Mouse (Mus musculus) brain, embryonic 14.5 days (tissue): ENCODE data around the gene Acad11. TPM values are rescaled to one million over a fixed set of nuclear protein-coding genes. Genes with fewer than 3 reads are reported as not detected.

Experiments used
- DNase-seq: peaks from one replicate; pipeline ENCODE4 v3.0.0-alpha.2; 2011; ENCODE audit warnings: low read depth
- CTCF ChIP-seq: fragments of 200-500 bp; IDR thresholded peaks from 2 replicates; pipeline ENCODE4 v1.5.1; 2012; ENCODE audit warnings: inconsistent platforms, mild to moderate bottlenecking, moderate library complexity, borderline replicate concordance; ENCODE audit not compliant: insufficient read depth, insufficient read length; ENCODE audit errors: extremely low read depth
- POLR2A ChIP-seq: fragments of 200-500 bp; IDR thresholded peaks from 2 replicates; pipeline ENCODE4 v1.6.1; 2012; ENCODE audit warnings: mild to moderate bottlenecking, inconsistent platforms, borderline replicate concordance; ENCODE audit not compliant: poor library complexity, insufficient read depth, insufficient read length, severe bottlenecking; ENCODE audit errors: extremely low read depth
- polyA plus RNA-seq: library from polyadenylated mRNA; depleted of rRNA; stranded (reverse); fragments of >200 nt; gene quantifications from 2 replicates; pipeline ENCODE4 v1.2.3, GENCODE M21; 2012; rRNA removed

Gene Acad11
- 8.1 and 8.6 TPM in 2 replicates for polyA plus RNA-seq

- TF ChIP-seq CTCF (no peak), POLR2A (no peak)
- peak; percentile 96 for DNase-seq
Measured at GRCm38 (mm10) chr9:104063244-104063961, at the start of gene Acad11. Gene Acad11, plus strand, starts transcription at chr9:104063377.

DNA sequence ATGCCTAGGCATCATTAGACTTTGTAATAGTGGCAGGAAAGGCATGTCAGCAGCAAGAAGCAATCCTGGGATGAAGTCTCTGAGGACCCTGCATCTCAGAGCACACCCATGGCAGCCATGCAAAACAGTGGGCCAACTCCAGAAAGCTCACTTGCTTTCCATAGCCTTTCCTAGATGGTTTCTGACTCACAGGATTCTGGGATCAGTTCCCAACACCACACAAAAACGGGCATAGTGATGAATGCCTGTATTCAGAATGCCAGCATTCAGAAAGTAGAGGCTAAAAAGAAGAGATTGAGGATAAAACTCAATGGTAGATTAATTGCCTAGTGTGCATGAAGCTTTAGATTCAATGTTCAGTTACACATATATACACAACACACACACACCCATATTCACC, 48.7 kb upstream of the Acad11 start:
- peak; percentile 47 for DNase-seq
- TF ChIP-seq CTCF (no peak), POLR2A (no peak)

- no peak for DNase-seq
- TF ChIP-seq CTCF (no peak), POLR2A (no peak)
Measured at GRCm38 (mm10) chr9:104021026-104021425, 42.2 kb upstream of the Acad11 start.

GRCm38 (mm10) chr9:104027186-104027585, 36.0 kb upstream of the Acad11 start:
- DNase-seq, result no peak
- no peak for TF ChIP-seq POLR2A
- no peak for TF ChIP-seq CTCF

DNA sequence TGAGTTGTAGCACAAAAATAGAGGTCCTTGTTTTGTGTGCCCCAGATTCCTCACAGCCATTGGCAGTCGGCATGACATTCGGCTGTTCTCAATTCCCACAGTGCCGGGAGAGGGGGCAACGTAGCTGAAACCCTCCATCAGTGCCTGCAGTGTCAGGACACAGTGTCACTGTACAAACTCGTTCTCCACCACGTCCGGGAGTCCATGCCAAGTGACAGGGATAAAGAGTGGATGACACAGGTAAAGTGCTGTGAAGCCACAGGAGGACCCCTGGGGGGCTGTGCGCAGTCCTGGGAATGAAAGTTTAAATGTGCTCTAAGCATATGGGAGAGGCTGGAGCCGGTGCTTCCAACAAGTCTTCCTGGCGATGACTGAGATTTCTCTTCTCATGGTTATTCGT, 33.3 kb upstream of the Acad11 start:
- no peak for TF ChIP-seq CTCF
- TF ChIP-seq POLR2A, result no peak
- no peak for DNase-seq

GRCm38 (mm10) chr9:104034231-104034630, 28.9 kb upstream of the Acad11 start:
- no peak for DNase-seq
- no peak for TF ChIP-seq CTCF
- TF ChIP-seq POLR2A, result no peak

- TF ChIP-seq POLR2A (no peak), CTCF (no peak)
- DNase-seq, result no peak
Measured at GRCm38 (mm10) chr9:104034718-104035117, 28.5 kb upstream of the Acad11 start.

GRCm38 (mm10) chr9:104035261-104036015, 27.7 kb upstream of the Acad11 start:
- TF ChIP-seq POLR2A (no peak), CTCF (peak; percentile 76)
- DNase-seq, result peak; percentile 68

DNA sequence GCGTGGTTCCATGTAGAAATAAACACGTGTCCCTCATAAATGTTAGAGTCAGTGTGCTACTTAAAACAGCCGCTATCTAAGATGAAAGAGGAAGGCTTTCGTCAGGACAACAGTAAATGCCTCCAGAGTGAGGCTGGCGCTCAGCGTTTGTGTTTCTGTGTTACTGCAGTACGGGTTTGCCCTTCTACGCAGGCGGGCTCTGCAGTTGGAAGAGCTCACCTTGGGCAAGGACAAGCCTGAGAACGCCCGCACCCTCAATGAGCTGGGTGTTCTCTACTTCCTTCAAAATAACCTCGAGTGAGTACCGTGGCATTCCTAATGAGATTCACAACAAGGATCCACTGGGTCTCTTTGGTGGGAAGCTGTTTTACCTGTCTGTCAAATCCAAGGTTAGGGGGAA, 24.9 kb upstream of the Acad11 start:
- TF ChIP-seq CTCF (no peak), POLR2A (no peak)
- no peak for DNase-seq

DNA sequence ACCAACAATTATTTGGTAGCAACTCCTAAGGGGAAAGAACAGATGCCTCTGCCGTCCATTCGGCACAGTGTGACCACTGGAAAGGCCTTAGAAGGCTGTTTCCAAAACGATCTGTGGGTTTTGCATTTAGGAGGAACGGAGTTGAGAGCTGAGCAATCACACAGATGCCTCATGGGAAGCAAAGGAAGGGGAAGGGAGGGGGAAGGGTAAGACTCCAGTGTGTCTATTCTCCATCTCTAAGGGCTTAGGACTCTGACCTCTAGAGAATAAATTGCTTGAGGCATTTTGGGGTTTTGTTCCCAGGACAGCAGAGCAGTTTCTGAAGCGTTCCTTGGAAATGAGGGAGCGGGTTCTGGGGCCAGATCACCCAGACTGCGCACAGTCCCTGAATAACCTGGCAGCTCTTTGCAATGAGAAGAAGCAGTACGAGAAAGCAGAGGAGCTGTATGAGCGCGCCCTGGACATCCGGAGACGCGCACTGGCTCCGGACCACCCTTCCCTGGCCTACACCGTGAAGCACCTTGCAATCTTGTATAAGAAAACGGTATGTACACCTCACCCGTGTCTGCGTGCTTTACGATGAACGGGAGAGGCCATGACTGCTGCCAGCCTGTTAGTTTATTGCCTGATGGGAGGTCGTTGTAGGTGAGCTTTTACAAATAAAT, 24.0 kb upstream of the Acad11 start:
- TF ChIP-seq CTCF, result no peak
- no peak for TF ChIP-seq POLR2A
- no peak for DNase-seq

GRCm38 (mm10) chr9:104039742-104040141, 23.4 kb upstream of the Acad11 start:
- TF ChIP-seq POLR2A, result no peak
- TF ChIP-seq CTCF, result no peak
- DNase-seq, result no peak
